Mouse (Mus musculus) CH12.LX (cell line): ENCODE data around the gene Ccdc38. TPM values are rescaled to one million over a fixed set of nuclear protein-coding genes. Genes with fewer than 3 reads are reported as not detected.

Experiments
- DNase-seq: peaks from one replicate; pipeline ENCODE4 v3.0.0-alpha.2; 2013; ENCODE audit errors: extremely low read depth
- H3K27ac ChIP-seq: 2 replicates; pipeline ENCODE4 v1.5.1; 2012; ENCODE audit warnings: low read depth, mild to moderate bottlenecking, control low read depth, moderate library complexity; ENCODE audit not compliant: insufficient read depth
- H3K27me3 ChIP-seq: replicated peaks from 2 replicates; pipeline ENCODE3; 2012; ENCODE audit warnings: inconsistent platforms
- H3K36me3 ChIP-seq, 2 experiments: replicated peaks in 1 of 2; 2 replicates each; pipeline versions ENCODE3 to v1.6.1; 2012; ENCODE audit warnings: inconsistent platforms in 1 of 2, low read length in 1 of 2, mild to moderate bottlenecking in 1 of 2, mixed read lengths in 1 of 2, moderate library complexity in 1 of 2; ENCODE audit not compliant: control insufficient read depth in 1 of 2, insufficient read depth in 1 of 2
- H3K4me1 ChIP-seq, 2 experiments: 2 replicates each; pipeline ENCODE4 v1.6.1; 2012; ENCODE audit warnings: inconsistent platforms in 1 of 2, moderate library complexity in 1 of 2; ENCODE audit not compliant: insufficient read depth in 2 of 2, control insufficient read depth in 1 of 2
- H3K4me2 ChIP-seq: 2 replicates; pipeline ENCODE4 v1.6.1; 2012; ENCODE audit warnings: low read depth, mild to moderate bottlenecking, control low read depth; ENCODE audit not compliant: poor library complexity, insufficient read depth, severe bottlenecking
- H3K4me3 ChIP-seq, 3 experiments: fragments of 150-350 bp in 1 of 3; sonication (generic) in 1 of 3; replicated peaks in 1 of 3; 2 replicates each; pipeline versions ENCODE3 to v1.5.1; 2011 to 2012; ENCODE audit warnings: low read depth in 2 of 3, low read length in 2 of 3, mild to moderate bottlenecking in 2 of 3, moderate library complexity in 2 of 3, control low read depth in 1 of 3, improper control_type of control experiment in 1 of 3, inconsistent platforms in 1 of 3, mixed read lengths in 1 of 3; ENCODE audit not compliant: poor library complexity in 1 of 3
- H3K79me2 ChIP-seq: replicated peaks from 2 replicates; pipeline ENCODE4 v1.6.1; 2012; ENCODE audit warnings: mild to moderate bottlenecking, moderate library complexity; ENCODE audit not compliant: control insufficient read depth, poor library complexity, insufficient read depth, severe bottlenecking; ENCODE audit errors: extremely low read depth
- H3K9ac ChIP-seq: 2 replicates; pipeline ENCODE4 v1.6.1; 2012; ENCODE audit warnings: low read depth, mild to moderate bottlenecking, control low read depth, moderate library complexity; ENCODE audit not compliant: insufficient read depth
- H3K9me3 ChIP-seq: replicated peaks from 2 replicates; pipeline ENCODE3; 2012; ENCODE audit warnings: low read length, inconsistent platforms, mixed read lengths
- CHD1 ChIP-seq: IDR thresholded peaks from 2 replicates; pipeline ENCODE4 v1.6.1; 2012; ENCODE audit warnings: low read depth, low read length, improper control_type of control experiment, inconsistent platforms
- CTCF ChIP-seq, 2 experiments: IDR thresholded peaks in 1 of 2; conservative IDR thresholded peaks in 1 of 2; 2 replicates each; pipeline ENCODE4 v1.5.1; 2011 to 2012; ENCODE audit warnings: low read depth in 2 of 2, low read length in 2 of 2, improper control_type of control experiment in 1 of 2, inconsistent platforms in 1 of 2, mild to moderate bottlenecking in 1 of 2, moderate library complexity in 1 of 2
- E2F4 ChIP-seq: IDR thresholded peaks from 2 replicates; pipeline ENCODE4 v1.6.1; 2011; ENCODE audit warnings: low read depth, low read length, improper control_type of control experiment; ENCODE audit not compliant: insufficient replicate concordance
- ELF1 ChIP-seq: IDR thresholded peaks from 2 replicates; pipeline ENCODE4 v1.6.1; 2014; ENCODE audit warnings: low read depth, mild to moderate bottlenecking, inconsistent platforms, low read length, improper control_type of control experiment
- EP300 ChIP-seq: IDR thresholded peaks from 2 replicates; pipeline ENCODE4 v1.6.1; 2011; ENCODE audit warnings: low read length, improper control_type of control experiment
- ETS1 ChIP-seq: conservative IDR thresholded peaks from 2 replicates; pipeline ENCODE4 v1.6.1; 2012; ENCODE audit warnings: low read depth, mild to moderate bottlenecking, inconsistent platforms, low read length, improper control_type of control experiment, moderate library complexity
- IRF4 ChIP-seq: IDR thresholded peaks from 2 replicates; pipeline ENCODE4 v1.6.1; 2014; ENCODE audit warnings: low read depth, mild to moderate bottlenecking, inconsistent platforms, low read length, improper control_type of control experiment
- JUN ChIP-seq: IDR thresholded peaks from 2 replicates; pipeline ENCODE4 v1.6.1; 2011; ENCODE audit warnings: low read depth, mild to moderate bottlenecking, low read length, improper control_type of control experiment, moderate library complexity; ENCODE audit not compliant: insufficient read depth
- KAT2A ChIP-seq: IDR thresholded peaks from 2 replicates; pipeline ENCODE4 v1.6.1; 2012; ENCODE audit warnings: low read length, improper control_type of control experiment, inconsistent platforms; ENCODE audit not compliant: insufficient replicate concordance
- MEF2A ChIP-seq: IDR thresholded peaks from 2 replicates; pipeline ENCODE4 v1.6.1; 2014; ENCODE audit warnings: low read depth, mild to moderate bottlenecking, inconsistent platforms, low read length, improper control_type of control experiment, borderline replicate concordance
- NELFE ChIP-seq: IDR thresholded peaks from 2 replicates; pipeline ENCODE4 v1.6.1; 2011; ENCODE audit warnings: low read depth, low read length, improper control_type of control experiment
- POLR2AphosphoS2 ChIP-seq: IDR thresholded peaks from 2 replicates; pipeline ENCODE4 v1.6.1; 2011; ENCODE audit warnings: low read depth, low read length, improper control_type of control experiment
- RAD21 ChIP-seq: IDR thresholded peaks from 2 replicates; pipeline ENCODE4 v1.6.1; 2011; ENCODE audit warnings: low read depth, mild to moderate bottlenecking, low read length, improper control_type of control experiment, moderate library complexity
- SMC3 ChIP-seq: IDR thresholded peaks from 2 replicates; pipeline ENCODE4 v1.6.1; 2011; ENCODE audit warnings: low read depth, low read length, improper control_type of control experiment
- TCF12 ChIP-seq: IDR thresholded peaks from 2 replicates; pipeline ENCODE4 v1.6.1; 2014; ENCODE audit warnings: low read depth, mild to moderate bottlenecking, inconsistent platforms, low read length, improper control_type of control experiment
- UBTF ChIP-seq: IDR thresholded peaks from 2 replicates; pipeline ENCODE4 v1.6.1; 2012; ENCODE audit warnings: low read depth, mild to moderate bottlenecking, inconsistent platforms, low read length, improper control_type of control experiment, moderate library complexity
- ZC3H11A ChIP-seq: IDR thresholded peaks from 2 replicates; pipeline ENCODE4 v1.6.1; 2012; ENCODE audit warnings: low read depth, mild to moderate bottlenecking, inconsistent platforms, low read length, improper control_type of control experiment
- ZNF384 ChIP-seq: IDR thresholded peaks from 2 replicates; pipeline ENCODE4 v1.6.1; 2012; ENCODE audit warnings: low read depth, low read length, improper control_type of control experiment, inconsistent platforms
- dilution Hi-C: fragments of 300-500 bp; cut with MboI; formaldehyde crosslinking; loops from 2 replicates; pipeline ENCODE4 v1.14.3; 2020; ENCODE audit warnings: low sequenced_read_pairs; ENCODE audit not compliant: extremely low pct_unique_long_range_greater_than_20kb, extremely low pct_ligation_motif_present
- in situ Hi-C: fragments of 300-500 bp; cut with MboI; formaldehyde crosslinking; loops from 3 replicates; pipeline ENCODE4 v1.14.3; 2019; ENCODE audit warnings: low sequenced_read_pairs, low pct_ligation_motif_present, low pct_unique_long_range_greater_than_20kb, mixed read lengths
- polyA plus RNA-seq: library from polyadenylated mRNA; unstranded; fragments of >175 nt; gene quantifications from 2 replicates; pipeline ENCODE4 v1.2.1, GENCODE M21; 2012; ENCODE audit warnings: low read depth; ENCODE audit not compliant: insufficient read length
- total RNA-seq, 2 experiments: library from RNA; depleted of rRNA; stranded (reverse); fragments of 300-350 nt in 1 of 2; fragments of >200 nt in 1 of 2; gene quantifications; 2 replicates each; pipeline ENCODE4 v1.2.3; 2012 to 2014

Ccdc38 gene
- total and polyA plus RNA-seq, 3 experiments, result 9.2 to 47.3 (median 17.9) TPM

DNA sequence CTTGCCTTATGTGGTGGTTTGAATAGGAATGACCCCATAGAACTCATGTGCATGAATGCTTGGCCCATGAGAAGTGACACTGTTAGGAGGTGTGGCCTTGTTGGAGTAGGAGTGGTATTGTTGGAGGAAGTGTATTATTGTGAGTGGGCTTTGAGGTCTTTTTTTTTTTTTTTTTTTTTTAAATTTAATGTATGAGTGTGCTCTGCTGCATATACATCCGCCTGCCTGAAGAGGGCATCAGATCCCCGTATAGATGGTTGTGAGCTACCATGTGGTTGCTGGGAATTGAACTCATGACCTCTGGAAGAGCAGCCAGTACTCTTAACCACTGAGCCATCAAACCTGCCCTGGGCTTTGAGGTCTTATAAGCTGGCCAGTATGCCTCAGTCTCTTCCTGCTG, 31.8 kb downstream of the Ccdc38 start:
- Histone ChIP-seq H3K9me3 (no peaks in the 10 kb centered on the region), H3K4me1 (peaks cover 13 to 21% of the 10 kb centered on the region in 2 experiments), H3K4me3 (no peak overlapping the region), H3K27me3 (no peaks in the 10 kb centered on the region), H3K36me3 (peaks cover 0 to 48% of the 10 kb centered on the region in 2 experiments), H3K9ac (no peak overlapping the region), H3K27ac (no peak overlapping the region), H3K4me2 (no peak overlapping the region), H3K79me2 (no peaks in the 10 kb centered on the region)
- dilution Hi-C loops, result no loop called here
- in situ Hi-C loops, result loop anchor here (25.0 kb wide), 1 partner anchor 285 kb away; no protein-coding TSS in a partner anchor
- TF ChIP-seq ZC3H11A (no peak), CTCF (conservative IDR thresholded peaks at IDR 0.05 in 1 of 2, IDR thresholded peaks at IDR 0.05 in 1 of 2; ENCODE audit: low read depth in 2 of 2, low read length in 2 of 2) (peak in 1 of 2 experiments; percentile 31; a peak in 1 of 4 replicates), ZNF384 (peak; percentile 83)
- no peak for DNase-seq

DNA sequence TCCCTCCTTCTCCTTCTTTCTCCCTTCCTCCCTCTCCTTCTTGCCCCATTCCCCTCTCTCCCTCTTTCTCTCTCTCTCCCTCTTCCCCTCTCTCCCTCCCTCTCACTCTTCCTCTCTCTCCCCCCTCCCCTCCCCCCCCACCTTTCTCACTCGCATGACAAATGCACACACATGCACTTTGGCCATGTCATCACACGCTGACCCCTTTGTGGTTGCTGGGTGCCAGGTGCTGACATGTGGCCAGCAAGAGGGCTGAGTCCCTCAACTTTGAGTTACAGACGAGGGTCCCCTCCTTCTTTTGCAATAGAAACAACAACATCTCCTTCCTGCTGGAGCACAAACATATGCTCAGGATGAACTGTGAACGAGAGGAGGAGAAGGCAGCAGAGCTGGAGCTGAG, 34.5 kb downstream of the Ccdc38 start:
- dilution Hi-C loops, result no loop called here
- Histone ChIP-seq H3K27me3 (no peaks in the 10 kb centered on the region), H3K4me3 (no peak overlapping the region), H3K9ac (no peak overlapping the region), H3K9me3 (no peaks in the 10 kb centered on the region), H3K4me2 (no peak overlapping the region), H3K79me2 (no peaks in the 10 kb centered on the region), H3K4me1 (peaks cover 16 to 26% of the 10 kb centered on the region in 2 experiments)
- DNase-seq, result no peak
- TF ChIP-seq CTCF (conservative IDR thresholded peaks at IDR 0.05 in 1 of 2, IDR thresholded peaks at IDR 0.05 in 1 of 2; ENCODE audit: low read depth in 2 of 2, low read length in 2 of 2), result no peak
- no peak for TF ChIP-seq SMC3
- no peak for TF ChIP-seq CHD1
- no peak for TF ChIP-seq RAD21
- TF ChIP-seq TCF12, result no peak
- TF ChIP-seq IRF4, result no peak
- TF ChIP-seq KAT2A, result no peak
- TF ChIP-seq ETS1, result no peak
- TF ChIP-seq ELF1, result no peak
- TF ChIP-seq, all 38 proteins: peak for 0
- Histone ChIP-seq H3K27ac (no peak overlapping the region), H3K36me3 (peaks cover 3 to 51% of the 10 kb centered on the region in 2 experiments)
- in situ Hi-C loops, result loop anchor here (5.0 to 25.0 kb wide), 4 partner anchors 33 to 513 kb away; partner anchors contain the start of genes Amdhd1 and Ccdc38

DNA sequence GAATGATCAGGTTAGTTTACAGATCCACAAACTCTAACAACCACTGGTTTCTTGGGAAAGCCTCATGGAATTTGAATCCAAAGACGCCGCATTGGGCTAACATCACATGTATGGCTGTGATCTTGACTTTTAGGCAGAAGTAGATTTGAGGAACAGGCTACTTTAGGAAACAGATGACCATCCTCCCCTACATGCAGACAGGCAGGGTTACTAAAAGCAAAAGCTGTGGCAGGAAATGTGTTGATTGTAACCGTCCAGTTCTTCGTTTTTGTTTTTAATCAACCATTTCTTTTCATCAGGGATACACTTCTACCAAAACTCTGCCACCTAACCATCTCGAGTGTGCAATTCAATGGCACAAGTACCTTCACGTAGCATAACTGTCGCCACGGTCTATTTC, 35.5 kb downstream of the Ccdc38 start:
- Histone ChIP-seq H3K79me2 (no peaks in the 10 kb centered on the region), H3K4me2 (0 out of 2 replicates have a peak overlapping the region, but pooled peaks have one; percentile 16), H3K27me3 (no peaks in the 10 kb centered on the region), H3K9ac (peak overlapping the region; percentile 21; the same call in 1 of the 2 replicates), H3K27ac (no peak overlapping the region), H3K4me3 (no peak overlapping the region), H3K36me3 (peaks cover 6 to 57% of the 10 kb centered on the region in 2 experiments), H3K9me3 (no peaks in the 10 kb centered on the region), H3K4me1 (peaks cover 16 to 23% of the 10 kb centered on the region in 2 experiments)
- in situ Hi-C loops (loop anchor here (5.0 to 25.0 kb wide), 3 partner anchors 34 to 514 kb away; partner anchors contain the start of genes Amdhd1 and Ccdc38), dilution Hi-C loops (no loop called here)
- no peak for TF ChIP-seq CTCF (conservative IDR thresholded peaks at IDR 0.05 in 1 of 2, IDR thresholded peaks at IDR 0.05 in 1 of 2; ENCODE audit: low read depth in 2 of 2, low read length in 2 of 2)
- TF ChIP-seq UBTF, result no peak
- peak; percentile 30; the same call in 1 of the 2 replicates for TF ChIP-seq TCF12
- no peak for TF ChIP-seq POLR2AphosphoS2
- TF ChIP-seq KAT2A, result no peak
- TF ChIP-seq IRF4, result peak; percentile 82
- no peak for TF ChIP-seq NELFE
- TF ChIP-seq MEF2A, result peak; percentile 38; the same call in 1 of the 2 replicates
- no peak for TF ChIP-seq RAD21
- no peak for TF ChIP-seq ELF1
- peak; percentile 71 for TF ChIP-seq EP300
- no peak for TF ChIP-seq JUN
- no peak for TF ChIP-seq E2F4
- DNase-seq, result no peak
